Mouse (Mus musculus) myocyte (in vitro differentiated cells): Measurements from ENCODE around the gene Cntnap1. TPM values are rescaled to one million over a fixed set of nuclear protein-coding genes. Genes with fewer than 3 reads are reported as not detected.

Source experiments
- H3K27me3 ChIP-seq: one replicate; pipeline ENCODE4 v1.6.1; 2011; ENCODE audit not compliant: control insufficient read depth, insufficient read depth, insufficient read length
- H3K36me3 ChIP-seq: one replicate; pipeline ENCODE4 v1.6.1; 2011; ENCODE audit not compliant: control insufficient read depth, insufficient read depth
- H3K4me2 ChIP-seq: one replicate; pipeline ENCODE4 v1.6.1; 2011; ENCODE audit warnings: low read depth, control low read depth
- H3K4me3 ChIP-seq: one replicate; pipeline ENCODE4 v1.5.1; 2011; ENCODE audit warnings: mild to moderate bottlenecking, control low read depth, moderate library complexity
- H3K79me2 ChIP-seq: one replicate; pipeline ENCODE4 v1.6.1; 2011; ENCODE audit not compliant: control insufficient read depth, insufficient read depth
- H3ac ChIP-seq: one replicate; pipeline ENCODE4 v1.6.1; 2011; ENCODE audit not compliant: control insufficient read depth, insufficient read length
- CEBPB ChIP-seq: IDR thresholded peaks from 2 replicates; pipeline ENCODE4 v1.6.1; 2011; ENCODE audit warnings: mild to moderate bottlenecking, moderate library complexity; ENCODE audit not compliant: poor library complexity, insufficient read depth, severe bottlenecking
- E2F4 ChIP-seq: IDR thresholded peaks from one replicate; pipeline ENCODE4 v1.6.1; 2011; ENCODE audit warnings: mild to moderate bottlenecking, control low read depth, moderate library complexity; ENCODE audit not compliant: insufficient read depth
- MAX ChIP-seq: IDR thresholded peaks from one replicate; pipeline ENCODE4 v1.6.1; 2011; ENCODE audit warnings: low read depth, mild to moderate bottlenecking, control low read depth
- MYOD1 ChIP-seq, 3 experiments: IDR thresholded peaks; one replicate each; pipeline ENCODE4 v1.6.1; 2011; ENCODE audit warnings: control low read depth in 2 of 3, low read depth in 2 of 3, mild to moderate bottlenecking in 2 of 3, moderate library complexity in 1 of 3; ENCODE audit not compliant: insufficient read length in 2 of 3, control insufficient read depth in 1 of 3
- MYOG ChIP-seq, 3 experiments: IDR thresholded peaks; one replicate each; pipeline ENCODE4 v1.6.1; 2011; ENCODE audit warnings: control low read depth in 2 of 3, low read depth in 2 of 3, mild to moderate bottlenecking in 2 of 3; ENCODE audit not compliant: insufficient read length in 2 of 3, control insufficient read depth in 1 of 3, insufficient read depth in 1 of 3
- POLR2A ChIP-seq: IDR thresholded peaks from one replicate; pipeline ENCODE4 v1.6.1; 2011; ENCODE audit warnings: low read depth, mild to moderate bottlenecking, control low read depth, moderate library complexity; ENCODE audit not compliant: insufficient read length
- POLR2AphosphoS2 ChIP-seq: IDR thresholded peaks from one replicate; pipeline ENCODE4 v1.6.1; 2011; ENCODE audit warnings: low read depth, control low read depth; ENCODE audit not compliant: insufficient read length
- REST ChIP-seq: IDR thresholded peaks from one replicate; pipeline ENCODE4 v1.6.1; 2011; ENCODE audit warnings: mild to moderate bottlenecking, control low read depth, moderate library complexity; ENCODE audit not compliant: insufficient read depth, insufficient read length
- SRF ChIP-seq: IDR thresholded peaks from one replicate; pipeline ENCODE4 v1.6.1; 2011; ENCODE audit warnings: low read depth; ENCODE audit not compliant: control insufficient read depth, insufficient read length
- TCF12 ChIP-seq: IDR thresholded peaks from one replicate; pipeline ENCODE4 v1.6.1; 2011; ENCODE audit warnings: mild to moderate bottlenecking, control low read depth; ENCODE audit not compliant: poor library complexity, insufficient read depth, severe bottlenecking
- TCF3 ChIP-seq: IDR thresholded peaks from one replicate; pipeline ENCODE4 v1.6.1; 2011; ENCODE audit warnings: low read depth, control low read depth; ENCODE audit not compliant: insufficient read length
- USF1 ChIP-seq: IDR thresholded peaks from one replicate; pipeline ENCODE4 v1.6.1; 2011; ENCODE audit warnings: low read depth, mild to moderate bottlenecking, control low read depth, moderate library complexity
- polyA plus RNA-seq: library from polyadenylated mRNA; unstranded; fragments of >200 nt; fragmentation: generic; extraction: Trizol; gene quantifications from one replicate; pipeline ENCODE4 v1.2.1, GENCODE M21; 2012; ENCODE audit warnings: missing spikeins

The Cntnap1 gene
- polyA plus RNA-seq, 1 experiment: 1.3 TPM

DNA sequence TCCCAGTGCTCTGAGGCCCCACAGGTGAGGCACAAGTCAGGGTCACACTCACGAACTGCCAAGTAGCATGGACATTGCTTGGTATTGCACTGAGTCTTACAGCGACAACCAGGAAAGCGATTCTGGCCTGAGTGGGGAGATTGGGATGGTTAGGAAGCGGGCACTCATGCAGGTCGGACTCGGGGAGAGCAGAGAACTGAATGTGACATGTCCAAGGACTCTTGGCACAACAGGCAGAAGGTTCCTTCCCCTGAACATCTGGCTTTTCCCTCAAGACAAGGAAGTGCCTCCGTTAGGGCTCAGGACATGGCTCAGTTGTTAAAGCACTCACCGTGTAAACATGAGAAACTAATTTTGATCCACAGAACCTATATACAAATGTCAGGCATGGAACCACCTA is 25.2 kb downstream of the Cntnap1 start:
- H3K4me2 ChIP-seq: no peak overlapping the region
- H3K4me3 ChIP-seq: no peak overlapping the region
- TF ChIP-seq POLR2A (no peak), REST (no peak), MYOD1 (IDR thresholded peaks at IDR 0.05; ENCODE audit: control insufficient read depth in 1 of 3, insufficient read length in 2 of 3, low read depth in 2 of 3) (no peak), SRF (no peak), MAX (no peak), TCF12 (no peak), TCF3 (no peak), E2F4 (no peak), USF1 (no peak), POLR2AphosphoS2 (no peak), MYOG (IDR thresholded peaks at IDR 0.05; ENCODE audit: control insufficient read depth in 1 of 3, insufficient read depth in 1 of 3, insufficient read length in 2 of 3, low read depth in 2 of 3) (no peak), CEBPB (no peak)
- H3K27me3 ChIP-seq: no peaks in the 10 kb centered on the region
- no peak overlapping the region for H3ac ChIP-seq
- H3K79me2 ChIP-seq: no peaks in the 10 kb centered on the region
- H3K36me3 ChIP-seq: peaks cover 16% of the 10 kb centered on the region

GRCm38 (mm10) chr11:101196175-101196574 is 25.9 kb downstream of the Cntnap1 start:
- Histone ChIP-seq H3K36me3 (peaks cover 16% of the 10 kb centered on the region), H3K4me2 (no peak overlapping the region)
- TF ChIP-seq SRF: no peak
- no peak for TF ChIP-seq REST
- TF ChIP-seq CEBPB: no peak
- TF ChIP-seq MAX: no peak
- no peak for TF ChIP-seq USF1
- TF ChIP-seq POLR2A: no peak
- TF ChIP-seq POLR2AphosphoS2: no peak

DNA sequence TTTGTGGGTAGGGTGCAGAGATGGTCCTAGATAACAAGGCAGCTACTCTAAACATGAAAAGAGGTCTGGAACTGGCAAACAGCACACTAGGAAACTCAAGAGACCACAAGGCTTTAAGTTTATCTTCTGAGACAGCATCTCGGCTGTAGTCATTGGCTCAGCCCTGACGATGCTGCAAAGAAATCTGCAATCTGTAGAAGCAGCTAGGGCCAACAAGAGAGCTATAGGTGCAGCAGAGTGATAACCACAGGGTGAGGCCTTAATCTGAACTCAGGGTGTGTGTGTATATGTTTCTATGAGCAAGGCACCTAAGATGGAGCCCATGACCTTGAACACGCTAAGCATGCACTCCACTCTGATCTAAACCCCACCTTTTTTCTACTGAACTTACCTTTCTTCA is 29.2 kb downstream of the Cntnap1 start:
- Histone ChIP-seq H3K27me3 (no peaks in the 10 kb centered on the region), H3K4me2 (no peak overlapping the region), H3K79me2 (no peaks in the 10 kb centered on the region), H3ac (no peak overlapping the region), H3K36me3 (peaks cover 34% of the 10 kb centered on the region), H3K4me3 (no peak overlapping the region)
- TF ChIP-seq MYOG (IDR thresholded peaks at IDR 0.05; ENCODE audit: control insufficient read depth in 1 of 3, insufficient read depth in 1 of 3, insufficient read length in 2 of 3, low read depth in 2 of 3) (no peak), USF1 (no peak), TCF12 (no peak), TCF3 (no peak), E2F4 (no peak), REST (no peak), POLR2AphosphoS2 (no peak), SRF (no peak), POLR2A (no peak), MAX (no peak)

More at GRCm38 (mm10) chr11:101196175-101196574, 25.9 kb downstream of the Cntnap1 start:
- Histone ChIP-seq H3K4me3 (no peak overlapping the region), H3ac (no peak overlapping the region), H3K27me3 (no peaks in the 10 kb centered on the region), H3K79me2 (no peaks in the 10 kb centered on the region)

GRCm38 (mm10) chr11:101200986-101201385 is 30.7 kb downstream of the Cntnap1 start:
- TF ChIP-seq SRF (no peak), TCF3 (no peak), POLR2AphosphoS2 (no peak), REST (no peak), MYOD1 (IDR thresholded peaks at IDR 0.05; ENCODE audit: control insufficient read depth in 1 of 3, insufficient read length in 2 of 3, low read depth in 2 of 3) (no peak), TCF12 (no peak), USF1 (no peak), CEBPB (no peak), MAX (no peak), POLR2A (no peak), E2F4 (no peak), MYOG (IDR thresholded peaks at IDR 0.05; ENCODE audit: control insufficient read depth in 1 of 3, insufficient read depth in 1 of 3, insufficient read length in 2 of 3, low read depth in 2 of 3) (no peak)
- Histone ChIP-seq H3K36me3 (peaks cover 34% of the 10 kb centered on the region), H3ac (no peak overlapping the region), H3K4me2 (no peak overlapping the region), H3K79me2 (no peaks in the 10 kb centered on the region), H3K4me3 (no peak overlapping the region), H3K27me3 (no peaks in the 10 kb centered on the region)

DNA sequence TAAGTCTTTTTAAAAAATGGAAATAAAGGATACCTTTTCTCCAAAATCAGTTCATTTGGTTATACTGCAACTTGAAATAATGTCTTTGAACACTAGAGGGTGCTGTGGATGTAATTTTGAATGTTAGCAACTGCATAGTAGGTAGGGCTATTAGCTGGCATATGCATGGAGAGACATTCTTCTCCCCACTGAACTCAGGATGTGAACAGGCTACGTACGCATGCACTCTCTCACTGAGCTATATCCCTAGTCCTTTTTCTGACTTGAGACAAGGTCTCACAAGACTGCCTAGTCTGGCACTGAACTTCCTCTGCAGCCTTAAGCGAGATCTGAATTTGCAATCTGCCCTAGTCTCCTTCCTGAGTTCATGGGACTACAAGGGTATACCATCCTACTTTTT is 41.6 kb downstream of the Cntnap1 start:
- no peak overlapping the region for H3K4me3 ChIP-seq
- H3K79me2 ChIP-seq: no peaks in the 10 kb centered on the region
- no peaks in the 10 kb centered on the region for H3K27me3 ChIP-seq
- no peak overlapping the region for H3K4me2 ChIP-seq
- no peak overlapping the region for H3ac ChIP-seq
- H3K36me3 ChIP-seq: peaks cover 23% of the 10 kb centered on the region
- TF ChIP-seq MYOD1 (IDR thresholded peaks at IDR 0.05; ENCODE audit: control insufficient read depth in 1 of 3, insufficient read length in 2 of 3, low read depth in 2 of 3) (no peak), MAX (no peak), CEBPB (no peak), REST (no peak), E2F4 (no peak), USF1 (no peak), MYOG (IDR thresholded peaks at IDR 0.05; ENCODE audit: control insufficient read depth in 1 of 3, insufficient read depth in 1 of 3, insufficient read length in 2 of 3, low read depth in 2 of 3) (no peak), TCF3 (no peak), POLR2AphosphoS2 (no peak), POLR2A (no peak), SRF (no peak), TCF12 (no peak)
